Mouse (Mus musculus): Measurements from ENCODE around the gene Tex2. TPM values are rescaled to one million over a fixed set of nuclear protein-coding genes. Genes with fewer than 3 reads are reported as not detected.
"Not testable (repeated sequence)": the region's sequence is repeated elsewhere in the genome, so short reads cannot be mapped to it uniquely, and the experiment has no call there.

The Tex2 gene
- polyA plus RNA-seq, 1 experiment from 2014 or later, result 6.9 TPM

GRCm38 (mm10) chr11:106587786-106588519 is 25.3 kb downstream of the Tex2 start:
- peaks cover 24% of the 10 kb centered on the region for H3K4me1 ChIP-seq
- no peaks in the 10 kb centered on the region for H3K9me3 ChIP-seq (replicated peaks)
- no peak for DNase-seq (ENCODE audit: low spot score)
- 84% methylated on average over 10 of the region's 10 CpGs for WGBS
- no peaks in the 10 kb centered on the region for H3K27me3 ChIP-seq (ENCODE audit: low read depth, poor library complexity, severe bottlenecking)
- no peak overlapping the region for H3K4me3 ChIP-seq
- H3K36me3 ChIP-seq, result peaks cover 6% of the 10 kb centered on the region; the same call in 1 of the 2 replicates
- H3K27ac ChIP-seq, result no peak overlapping the region

GRCm38 (mm10) chr11:106583801-106584200 is 29.4 kb downstream of the Tex2 start:
- DNase-seq (ENCODE audit: low spot score), result no peak
- Histone ChIP-seq H3K36me3 (no peaks in the 10 kb centered on the region), H3K4me3 (no peak overlapping the region), H3K9me3 (replicated peaks) (no peaks in the 10 kb centered on the region), H3K27me3 (ENCODE audit: low read depth, poor library complexity, severe bottlenecking) (no peaks in the 10 kb centered on the region), H3K27ac (no peak overlapping the region), H3K4me1 (peaks cover 8% of the 10 kb centered on the region; the same call in 1 of the 2 replicates)
- 100% methylated on average over 1 of the region's 1 CpGs for WGBS

- H3K36me3 ChIP-seq, result no peaks in the 10 kb centered on the region
- no peaks in the 10 kb centered on the region for H3K27me3 ChIP-seq (ENCODE audit: low read depth, poor library complexity, severe bottlenecking)
- 96% methylated on average over 10 of the region's 10 CpGs for whole genome bisulfite sequencing
- no peak overlapping the region for H3K4me3 ChIP-seq
- peaks cover 4% of the 10 kb centered on the region; the same call in 1 of the 2 replicates for H3K4me1 ChIP-seq
- H3K9me3 ChIP-seq (replicated peaks), result no peaks in the 10 kb centered on the region
- no peak overlapping the region for H3K27ac ChIP-seq
- no peak for DNase-seq (ENCODE audit: low spot score)
Measured at GRCm38 (mm10) chr11:106581357-106581756, 31.9 kb downstream of the Tex2 start.

GRCm38 (mm10) chr11:106580468-106580867 is 32.8 kb downstream of the Tex2 start:
- Histone ChIP-seq H3K27me3 (ENCODE audit: low read depth, poor library complexity, severe bottlenecking) (no peaks in the 10 kb centered on the region), H3K36me3 (no peaks in the 10 kb centered on the region), H3K27ac (no peak overlapping the region), H3K9me3 (replicated peaks) (no peaks in the 10 kb centered on the region), H3K4me3 (no peak overlapping the region), H3K4me1 (peaks cover 7% of the 10 kb centered on the region)
- WGBS, result 89% methylated on average over 8 of the region's 8 CpGs
- DNase-seq (ENCODE audit: low spot score), result no peak

- no peak for DNase-seq (ENCODE audit: low spot score)
- Histone ChIP-seq H3K27ac (no peak overlapping the region), H3K4me1 (peaks cover 7% of the 10 kb centered on the region), H3K27me3 (ENCODE audit: low read depth, poor library complexity, severe bottlenecking) (no peaks in the 10 kb centered on the region), H3K4me3 (no peak overlapping the region), H3K36me3 (no peaks in the 10 kb centered on the region), H3K9me3 (replicated peaks) (no peaks in the 10 kb centered on the region)
- WGBS, result 50% methylated on average over 5 of the region's 5 CpGs
Measured at GRCm38 (mm10) chr11:106579957-106580356, 33.3 kb downstream of the Tex2 start.

GRCm38 (mm10) chr11:106579146-106579545 is 34.1 kb downstream of the Tex2 start:
- Histone ChIP-seq H3K9me3 (replicated peaks) (no peaks in the 10 kb centered on the region), H3K27ac (no peak overlapping the region), H3K27me3 (ENCODE audit: low read depth, poor library complexity, severe bottlenecking) (no peaks in the 10 kb centered on the region), H3K36me3 (no peaks in the 10 kb centered on the region), H3K4me3 (no peak overlapping the region), H3K4me1 (peaks cover 11% of the 10 kb centered on the region)
- WGBS, result 82% methylated on average over 2 of the region's 2 CpGs
- no peak for DNase-seq (ENCODE audit: low spot score)

GRCm38 (mm10) chr11:106577624-106578355 is 35.4 kb downstream of the Tex2 start:
- peaks cover 23% of the 10 kb centered on the region for H3K4me1 ChIP-seq
- H3K4me3 ChIP-seq; DNase-seq (ENCODE audit: low spot score); H3K27ac ChIP-seq; H3K27me3 ChIP-seq (ENCODE audit: low read depth, poor library complexity, severe bottlenecking); H3K9me3 ChIP-seq (replicated peaks); H3K36me3 ChIP-seq: not testable (repeated sequence)
- 96% methylated on average over 10 of the region's 10 CpGs for WGBS

- 88% methylated on average over 9 of the region's 9 CpGs for WGBS
- no peak overlapping the region for H3K27ac ChIP-seq
- no peaks in the 10 kb centered on the region for H3K9me3 ChIP-seq (replicated peaks)
- peaks cover 36% of the 10 kb centered on the region for H3K4me1 ChIP-seq
- DNase-seq (ENCODE audit: low spot score), result no peak
- H3K36me3 ChIP-seq, result no peaks in the 10 kb centered on the region
- no peaks in the 10 kb centered on the region for H3K27me3 ChIP-seq (ENCODE audit: low read depth, poor library complexity, severe bottlenecking)
- H3K4me3 ChIP-seq, result no peak overlapping the region
Measured at GRCm38 (mm10) chr11:106574456-106574855, 38.8 kb downstream of the Tex2 start.

- Histone ChIP-seq H3K27me3 (ENCODE audit: low read depth, poor library complexity, severe bottlenecking) (no peaks in the 10 kb centered on the region), H3K9me3 (replicated peaks) (no peaks in the 10 kb centered on the region), H3K27ac (peak overlapping the region; percentile 34; the same call in 1 of the 2 replicates), H3K4me3 (no peak overlapping the region), H3K36me3 (no peaks in the 10 kb centered on the region), H3K4me1 (peaks cover 36% of the 10 kb centered on the region)
- 56% methylated on average over 9 of the region's 9 CpGs for WGBS
- no peak for DNase-seq (ENCODE audit: low spot score)
Measured at GRCm38 (mm10) chr11:106573476-106574240, 39.6 kb downstream of the Tex2 start.

- Histone ChIP-seq H3K4me1 (peaks cover 36% of the 10 kb centered on the region), H3K4me3 (no peak overlapping the region), H3K36me3 (0 out of 2 replicates have a peak, but pooled peaks cover 4% of the 10 kb centered on the region), H3K27me3 (ENCODE audit: low read depth, poor library complexity, severe bottlenecking) (no peaks in the 10 kb centered on the region), H3K27ac (peak overlapping the region; percentile 34; the same call in 1 of the 2 replicates), H3K9me3 (replicated peaks) (no peaks in the 10 kb centered on the region)
- no peak for DNase-seq (ENCODE audit: low spot score)
- WGBS, result 76% methylated on average over 9 of the region's 9 CpGs
Measured at GRCm38 (mm10) chr11:106572958-106573357, 40.3 kb downstream of the Tex2 start.

- Histone ChIP-seq H3K4me3 (no peak overlapping the region), H3K36me3 (peaks cover 11% of the 10 kb centered on the region), H3K9me3 (replicated peaks) (no peaks in the 10 kb centered on the region), H3K27me3 (ENCODE audit: low read depth, poor library complexity, severe bottlenecking) (no peaks in the 10 kb centered on the region), H3K27ac (peak overlapping the region; percentile 57), H3K4me1 (peaks cover 36% of the 10 kb centered on the region)
- 33% methylated on average over 15 of the region's 15 CpGs for WGBS
- no peak for DNase-seq (ENCODE audit: low spot score)
Measured at GRCm38 (mm10) chr11:106572020-106572782, 41.0 kb downstream of the Tex2 start.
